22 mouse cellular contexts compared by ENCODE assay signal in the genomic region with DNA sequence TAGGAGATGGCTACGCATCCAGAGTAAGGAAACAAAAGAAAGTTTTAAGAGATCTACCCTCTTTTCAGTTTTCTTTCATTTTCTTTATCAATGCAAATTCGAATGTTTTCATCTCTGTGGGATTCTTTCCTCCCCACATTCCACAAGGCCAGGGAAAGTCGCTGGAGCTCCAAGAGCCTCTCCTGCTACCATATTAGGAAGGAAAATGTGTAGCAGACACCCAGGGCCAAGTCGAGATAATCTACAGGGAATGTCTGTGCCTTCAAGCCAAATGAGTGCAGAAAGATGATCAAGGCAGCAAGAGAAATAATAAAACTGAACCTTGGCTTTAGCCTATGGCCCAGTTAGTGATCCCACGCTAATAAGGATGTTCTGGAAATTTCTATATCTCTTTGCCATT.
A peak's percentile ranks its signal among the peaks of the same experiment; 100 is the strongest.
DNase-seq lines count a peak whose midpoint lies in the region; ATAC-seq and TF ChIP-seq lines count a peak whose summit lies in the region.
"Had no signal": no experiment of that assay in that cellular context is flagged by ENCODE, and none has a peak within 500 bp of the region (broad histone marks: within the 10 kb centered on the region; RNA-seq: fewer than 3 reads in every experiment).

No protein-coding gene starts in this region.

- H3K27me3 ChIP-seq in heart, embryonic 14.5 days (ENCODE audit: control insufficient read depth, insufficient read depth, low read length), result no peaks in the 10 kb centered on the region
- H3K27me3 ChIP-seq in liver, adult 2 months (ENCODE audit: control insufficient read depth, insufficient read depth, low read length), result no peaks in the 10 kb centered on the region
- no peaks in the 10 kb centered on the region for H3K27me3 ChIP-seq in liver, embryonic 12.5 days (replicated peaks)
- no peaks in the 10 kb centered on the region for H3K27me3 ChIP-seq in Patski
- H3K27me3 ChIP-seq in stomach, embryonic 14.5 days (ENCODE audit: control insufficient read depth, insufficient read depth, low read length), result no peaks in the 10 kb centered on the region
- H3K27me3 ChIP-seq: embryonic facial prominence, embryonic 12.5 days; liver, embryonic 13.5 days; megakaryocyte, embryonic 14.5 days; midbrain, embryonic 15.5 days had no signal

- 17% methylated on average over 5 of the region's 5 CpGs for WGBS in heart, embryonic 14.5 days
- WGBS in liver, adult 2 months, result 67% methylated on average over 5 of the region's 5 CpGs
- 35% methylated on average over 5 of the region's 5 CpGs for WGBS in liver, embryonic 12.5 days (ENCODE audit: insufficient replicate concordance)
- whole genome bisulfite sequencing in stomach, embryonic 14.5 days, result 46% methylated on average over 5 of the region's 5 CpGs

- H3K79me2 ChIP-seq in liver, adult 2 months (ENCODE audit: control insufficient read depth, insufficient read depth, low read length), result no peaks in the 10 kb centered on the region

- no peak overlapping the region for H3K9ac ChIP-seq in heart, embryonic 14.5 days (ENCODE audit: low read length)
- H3K9ac ChIP-seq in liver, adult 2 months (ENCODE audit: low read depth, low read length), result no peak overlapping the region
- no peak overlapping the region for H3K9ac ChIP-seq in liver, embryonic 12.5 days
- H3K9ac ChIP-seq in stomach, embryonic 14.5 days (replicated peaks; ENCODE audit: low read depth, low read length), result no peak overlapping the region
- H3K9ac ChIP-seq: embryonic facial prominence, embryonic 12.5 days; liver, embryonic 13.5 days; midbrain, embryonic 15.5 days had no signal

- H3K36me3 ChIP-seq in heart, embryonic 14.5 days (ENCODE audit: control insufficient read depth, insufficient read depth, low read length), result no peaks in the 10 kb centered on the region
- H3K36me3 ChIP-seq in liver, adult 2 months (ENCODE audit: control insufficient read depth, insufficient read depth, low read length), result no peaks in the 10 kb centered on the region
- no peaks in the 10 kb centered on the region for H3K36me3 ChIP-seq in liver, embryonic 12.5 days
- H3K36me3 ChIP-seq in stomach, embryonic 14.5 days (ENCODE audit: control insufficient read depth, insufficient read depth, low read length), result no peaks in the 10 kb centered on the region
- H3K36me3 ChIP-seq: embryonic facial prominence, embryonic 12.5 days; G1E; limb, embryonic 10.5 days; liver, embryonic 13.5 days; midbrain, embryonic 15.5 days had no signal

- ATAC-seq in heart, embryonic 14.5 days (ENCODE audit: insufficient number of reproducible peaks, insufficient read depth, low FRiP score, low read depth), result no peak
- no peak for ATAC-seq in liver, embryonic 12.5 days
- ATAC-seq in Patski, result peak; percentile 64
- no peak for ATAC-seq in stomach, embryonic 14.5 days (ENCODE audit: insufficient number of reproducible peaks, insufficient read depth, low FRiP score, low read depth)
- ATAC-seq: forebrain, embryonic 16.5 days; midbrain, embryonic 15.5 days had no signal

- no peak overlapping the region for H3K4me3 ChIP-seq in heart, embryonic 14.5 days (ENCODE audit: control insufficient read depth in 1 of 2, insufficient read depth in 1 of 2, low read depth in 1 of 2, low read length in 2 of 2)
- no peak overlapping the region for H3K4me3 ChIP-seq in liver, adult 2 months (ENCODE audit: insufficient read depth, low read depth, low read length)
- H3K4me3 ChIP-seq in liver, embryonic 12.5 days, result no peak overlapping the region
- no peak overlapping the region for H3K4me3 ChIP-seq in stomach, embryonic 14.5 days (ENCODE audit: low read depth, low read length)
- H3K4me3 ChIP-seq: embryonic facial prominence, embryonic 12.5 days; limb, embryonic 10.5 days; liver, embryonic 13.5 days; megakaryocyte, embryonic 14.5 days; midbrain, embryonic 15.5 days had no signal

- POLR2A ChIA-PET in Patski (lab: Charles Lee), result no interaction called here

- peaks cover 15 to 24% of the 10 kb centered on the region in 2 experiments for H3K4me1 ChIP-seq in heart, embryonic 14.5 days (ENCODE audit: control insufficient read depth in 2 of 2, insufficient read depth in 2 of 2, low read length in 2 of 2)
- no peaks in the 10 kb centered on the region for H3K4me1 ChIP-seq in liver, adult 2 months (ENCODE audit: control insufficient read depth, insufficient read depth, low read length)
- H3K4me1 ChIP-seq in liver, embryonic 12.5 days, result no peaks in the 10 kb centered on the region
- H3K4me1 ChIP-seq in stomach, embryonic 14.5 days (ENCODE audit: control insufficient read depth, insufficient read depth, low read length), result peaks cover 6% of the 10 kb centered on the region; the same call in 1 of the 2 replicates
- H3K4me1 ChIP-seq: embryonic facial prominence, embryonic 12.5 days; limb, embryonic 10.5 days; liver, embryonic 13.5 days; megakaryocyte, embryonic 14.5 days had no signal

- DNase-seq in heart, adult 8-10 months (ENCODE audit: low spot score), result no peak
- DNase-seq in liver, adult 2 months (ENCODE audit: extremely low read depth, low read depth, low spot score), result peak; percentile 26
- DNase-seq in Patski (ENCODE audit: low read depth, low spot score), result no peak
- no peak for DNase-seq in right cerebral cortex, postnatal 36 days (ENCODE audit: low spot score in 2 of 2)
- DNase-seq in urinary bladder, adult 2 months (ENCODE audit: low spot score), result no peak
- DNase-seq: adrenal gland, postnatal 10 days; cerebellum, adult 11 months; cerebellum, postnatal 14 days; kidney, adult 18-20 months; liver, embryonic 13.5 days; lung, postnatal 10 days; right cerebral cortex, adult 18-20 months; thymus, postnatal 36 days had no signal

- TF ChIP-seq POLR2A in liver, adult 2 months (IDR thresholded peaks at IDR 0.05; ENCODE audit: extremely low read depth, insufficient read depth, low read length), result no peak

- no peaks in the 10 kb centered on the region for H3K9me3 ChIP-seq in heart, embryonic 14.5 days (ENCODE audit: control insufficient read depth, low read length)
- H3K9me3 ChIP-seq in liver, embryonic 12.5 days (replicated peaks), result no peaks in the 10 kb centered on the region
- no peaks in the 10 kb centered on the region for H3K9me3 ChIP-seq in stomach, embryonic 14.5 days (ENCODE audit: control insufficient read depth, low read depth, low read length)
- H3K9me3 ChIP-seq: embryonic facial prominence, embryonic 12.5 days; G1E; limb, embryonic 10.5 days; liver, embryonic 13.5 days; midbrain, embryonic 15.5 days had no signal

- H3K27ac ChIP-seq in heart, embryonic 14.5 days (replicated peaks in 1 of 2; ENCODE audit: control insufficient read depth in 1 of 2, insufficient read depth in 1 of 2, low read depth in 2 of 2, low read length in 2 of 2), result peak overlapping the region; percentile 73 to 76
- no peak overlapping the region for H3K27ac ChIP-seq in liver, adult 2 months (replicated peaks; ENCODE audit: insufficient read depth, low read depth, low read length)
- H3K27ac ChIP-seq in liver, embryonic 12.5 days, result no peak overlapping the region
- H3K27ac ChIP-seq in stomach, embryonic 14.5 days (ENCODE audit: low read length), result peak overlapping the region; percentile 61; the same call in 1 of the 2 replicates
- H3K27ac ChIP-seq: embryonic facial prominence, embryonic 12.5 days; limb, embryonic 10.5 days; midbrain, embryonic 15.5 days had no signal

- CTCF ChIA-PET in Patski (lab: Charles Lee), result interaction anchor here (0.9 to 2.4 kb wide), 2 partner anchors 14 to 90 kb away, joined by 5 to 8 read pairs; no protein-coding TSS in a partner anchor

- no peak for TF ChIP-seq CTCF in liver, adult 2 months (IDR thresholded peaks at IDR 0.05; ENCODE audit: low read depth, low read length)
- TF ChIP-seq CTCF in Patski (IDR thresholded peaks at IDR 0.05), result no peak

- no peak overlapping the region for H3K4me2 ChIP-seq in heart, embryonic 14.5 days (ENCODE audit: low read length)
- no peak overlapping the region for H3K4me2 ChIP-seq in liver, embryonic 12.5 days
- no peak overlapping the region for H3K4me2 ChIP-seq in stomach, embryonic 14.5 days (replicated peaks; ENCODE audit: low read depth, low read length)
- H3K4me2 ChIP-seq: embryonic facial prominence, embryonic 12.5 days; liver, embryonic 13.5 days; midbrain, embryonic 15.5 days had no signal

- in situ Hi-C loops in Patski (cut with MboI; ENCODE audit: low pct_unique_long_range_greater_than_20kb), result loop anchor here (10.0 kb wide), 2 partner anchors 611 to 741 kb away; no protein-coding TSS in a partner anchor

Comparison
In these comparisons a context has a peak if more than half of its experiments do, and no peak if none do; other contexts are left out.
1. H3K27ac ChIP-seq: peak in heart, embryonic 14.5 days (2 of 2) and stomach, embryonic 14.5 days (single experiment); none in liver, adult 2 months (single experiment) and liver, embryonic 12.5 days (single experiment).